Mouse (Mus musculus): ENCODE results near the gene Serpinb11. TPM values are rescaled to one million over a fixed set of nuclear protein-coding genes. Genes with fewer than 3 reads are reported as not detected.
A peak's percentile ranks its signal among the peaks of the same experiment; 100 is the strongest.

Gene Serpinb11
- polyA plus RNA-seq (2015; fragmentation: Nextera tagmentation; extraction: Ambion mirVana) = not detected in 2 replicates

- no peak within 1 kb of the TSS for H3K4me2 ChIP-seq
- H3K27me3 ChIP-seq = no peaks in the 10 kb centered on the region
- 37% methylated on average over 1 of the region's 1 CpGs for WGBS (ENCODE audit: insufficient replicate concordance)
- H3K36me3 ChIP-seq = no peaks in the 10 kb centered on the region
- ATAC-seq (ENCODE audit: low read depth) (no peak), DNase-seq (no peak)
- H3K27ac ChIP-seq = no peak within 1 kb of the TSS
- H3K9ac ChIP-seq = no peak within 1 kb of the TSS
- no peaks in the 10 kb centered on the region for H3K4me1 ChIP-seq (replicated peaks)
- H3K9me3 ChIP-seq (replicated peaks) = no peaks in the 10 kb centered on the region
- no peak within 1 kb of the TSS for H3K4me3 ChIP-seq (replicated peaks)
Observed at GRCm38 (mm10) chr1:107360898-107361297, at the start of gene Serpinb11. Serpinb11 (plus strand) TSS chr1:107361198.

GRCm38 (mm10) chr1:107345979-107346378, 15.0 kb upstream of the Serpinb11 start:
- Histone ChIP-seq H3K27me3 (no peaks in the 10 kb centered on the region), H3K4me3 (replicated peaks) (no peak overlapping the region), H3K36me3 (no peaks in the 10 kb centered on the region), H3K4me2 (no peak overlapping the region), H3K9me3 (replicated peaks) (no peaks in the 10 kb centered on the region), H3K4me1 (replicated peaks) (peaks cover 5% of the 10 kb centered on the region; the same call in 1 of the 2 replicates), H3K27ac (no peak overlapping the region), H3K9ac (no peak overlapping the region)
- ATAC-seq (ENCODE audit: low read depth) (no peak), DNase-seq (no peak)

- Histone ChIP-seq H3K9ac (no peak overlapping the region), H3K27me3 (no peaks in the 10 kb centered on the region), H3K36me3 (no peaks in the 10 kb centered on the region), H3K4me3 (replicated peaks) (no peak overlapping the region), H3K27ac (no peak overlapping the region), H3K4me2 (no peak overlapping the region), H3K4me1 (replicated peaks) (peaks cover 8% of the 10 kb centered on the region; the same call in 1 of the 2 replicates), H3K9me3 (replicated peaks) (no peaks in the 10 kb centered on the region)
- ATAC-seq (ENCODE audit: low read depth) (no peak), DNase-seq (no peak)
- WGBS (ENCODE audit: insufficient replicate concordance) = 86% methylated on average over 2 of the region's 2 CpGs
Observed at GRCm38 (mm10) chr1:107346788-107347187, 14.2 kb upstream of the Serpinb11 start.

DNA sequence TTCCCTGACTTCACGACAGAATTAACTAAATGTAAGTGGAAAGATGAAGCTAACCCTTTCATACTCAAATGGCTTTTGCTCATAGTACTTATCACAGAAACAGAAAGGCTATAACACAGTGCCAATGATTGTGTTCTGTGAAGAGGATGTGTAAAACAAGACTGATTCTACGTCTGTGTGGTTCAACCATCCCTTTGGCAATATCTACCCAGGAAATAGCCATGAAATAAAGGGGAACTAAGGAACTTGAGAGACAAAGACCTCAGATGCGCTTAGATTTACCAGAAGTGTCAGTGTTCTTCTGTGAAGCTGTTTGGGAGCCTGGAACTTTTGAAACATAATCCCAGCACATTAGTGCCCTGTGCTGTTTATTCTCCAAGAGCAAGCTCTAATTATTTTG, 10.6 kb upstream of the Serpinb11 start:
- 39% methylated on average over 3 of the region's 3 CpGs for WGBS (ENCODE audit: insufficient replicate concordance)
- no peak for ATAC-seq (ENCODE audit: low read depth)
- Histone ChIP-seq H3K9ac (no peak overlapping the region), H3K4me1 (replicated peaks) (peaks cover 8% of the 10 kb centered on the region; the same call in 1 of the 2 replicates), H3K4me3 (replicated peaks) (no peak overlapping the region), H3K36me3 (no peaks in the 10 kb centered on the region), H3K4me2 (no peak overlapping the region), H3K27me3 (no peaks in the 10 kb centered on the region), H3K9me3 (replicated peaks) (no peaks in the 10 kb centered on the region), H3K27ac (no peak overlapping the region)
- DNase-seq = no peak

DNA sequence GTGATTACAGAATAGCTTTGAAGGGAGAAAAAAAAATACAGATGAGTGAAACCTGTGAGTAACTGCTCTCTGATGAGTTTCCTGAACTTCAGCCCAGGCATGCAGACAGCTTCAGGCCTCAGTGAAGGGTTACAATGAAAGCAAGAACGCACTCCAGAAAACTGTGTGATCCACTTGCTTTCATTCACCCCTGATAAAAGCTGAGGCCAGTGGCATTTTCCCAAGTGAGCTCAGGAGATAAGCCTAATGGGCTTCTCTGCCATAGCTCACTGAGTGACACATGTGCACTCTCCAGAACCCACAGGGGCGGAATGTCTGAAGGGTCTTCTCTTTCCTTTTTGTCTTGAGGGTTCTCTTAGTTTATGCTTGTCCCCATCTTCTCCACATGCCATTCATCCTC, 9.9 kb upstream of the Serpinb11 start:
- DNase-seq (no peak), ATAC-seq (ENCODE audit: low read depth) (peak; percentile 68)
- Histone ChIP-seq H3K27me3 (no peaks in the 10 kb centered on the region), H3K9me3 (replicated peaks) (no peaks in the 10 kb centered on the region), H3K4me3 (replicated peaks) (no peak overlapping the region), H3K4me1 (replicated peaks) (peaks cover 8% of the 10 kb centered on the region; the same call in 1 of the 2 replicates), H3K4me2 (no peak overlapping the region), H3K36me3 (no peaks in the 10 kb centered on the region), H3K27ac (no peak overlapping the region), H3K9ac (no peak overlapping the region)
- 22% methylated on average over 2 of the region's 2 CpGs for WGBS (ENCODE audit: insufficient replicate concordance)

- no peaks in the 10 kb centered on the region for H3K27me3 ChIP-seq
- peaks cover 8% of the 10 kb centered on the region; the same call in 1 of the 2 replicates for H3K4me1 ChIP-seq (replicated peaks)
- DNase-seq (no peak), ATAC-seq (ENCODE audit: low read depth) (no peak)
- no peak overlapping the region for H3K4me3 ChIP-seq (replicated peaks)
- H3K27ac ChIP-seq = no peak overlapping the region
- H3K9me3 ChIP-seq (replicated peaks) = no peaks in the 10 kb centered on the region
- H3K4me2 ChIP-seq = no peak overlapping the region
- WGBS (ENCODE audit: insufficient replicate concordance) = 19% methylated on average over 3 of the region's 3 CpGs
- no peak overlapping the region for H3K9ac ChIP-seq
- H3K36me3 ChIP-seq = no peaks in the 10 kb centered on the region
Observed at GRCm38 (mm10) chr1:107353046-107353445, 8.0 kb upstream of the Serpinb11 start.

GRCm38 (mm10) chr1:107365973-107366372, 5.0 kb downstream of the Serpinb11 start:
- H3K4me3 ChIP-seq (replicated peaks) = no peak overlapping the region
- no peaks in the 10 kb centered on the region for H3K36me3 ChIP-seq
- no peak overlapping the region for H3K9ac ChIP-seq
- H3K4me2 ChIP-seq = no peak overlapping the region
- DNase-seq (no peak), ATAC-seq (ENCODE audit: low read depth) (no peak)
- no peaks in the 10 kb centered on the region for H3K9me3 ChIP-seq (replicated peaks)
- H3K27me3 ChIP-seq = no peaks in the 10 kb centered on the region
- H3K27ac ChIP-seq = no peak overlapping the region
- H3K4me1 ChIP-seq (replicated peaks) = no peaks in the 10 kb centered on the region
- WGBS (ENCODE audit: insufficient replicate concordance) = 60% methylated on average over 7 of the region's 7 CpGs

GRCm38 (mm10) chr1:107368944-107369343, 7.9 kb downstream of the Serpinb11 start:
- ATAC-seq (ENCODE audit: low read depth) (no peak), DNase-seq (no peak)
- no peaks in the 10 kb centered on the region for H3K27me3 ChIP-seq
- no peak overlapping the region for H3K27ac ChIP-seq
- no peaks in the 10 kb centered on the region for H3K4me1 ChIP-seq (replicated peaks)
- H3K9ac ChIP-seq = no peak overlapping the region
- no peak overlapping the region for H3K4me3 ChIP-seq (replicated peaks)
- no peaks in the 10 kb centered on the region for H3K36me3 ChIP-seq
- H3K9me3 ChIP-seq (replicated peaks) = no peaks in the 10 kb centered on the region
- no peak overlapping the region for H3K4me2 ChIP-seq
- 51% methylated on average over 2 of the region's 2 CpGs for WGBS (ENCODE audit: insufficient replicate concordance)

- 18% methylated on average over 4 of the region's 4 CpGs for WGBS (ENCODE audit: insufficient replicate concordance)
- no peaks in the 10 kb centered on the region for H3K36me3 ChIP-seq
- DNase-seq (no peak), ATAC-seq (ENCODE audit: low read depth) (no peak)
- H3K4me1 ChIP-seq (replicated peaks) = peaks cover 6% of the 10 kb centered on the region
- H3K27ac ChIP-seq = no peak overlapping the region
- H3K9ac ChIP-seq = no peak overlapping the region
- H3K4me2 ChIP-seq = no peak overlapping the region
- H3K9me3 ChIP-seq (replicated peaks) = no peaks in the 10 kb centered on the region
- H3K27me3 ChIP-seq = no peaks in the 10 kb centered on the region
- no peak overlapping the region for H3K4me3 ChIP-seq (replicated peaks)
Observed at GRCm38 (mm10) chr1:107376952-107377351, 16.0 kb downstream of the Serpinb11 start.

DNA sequence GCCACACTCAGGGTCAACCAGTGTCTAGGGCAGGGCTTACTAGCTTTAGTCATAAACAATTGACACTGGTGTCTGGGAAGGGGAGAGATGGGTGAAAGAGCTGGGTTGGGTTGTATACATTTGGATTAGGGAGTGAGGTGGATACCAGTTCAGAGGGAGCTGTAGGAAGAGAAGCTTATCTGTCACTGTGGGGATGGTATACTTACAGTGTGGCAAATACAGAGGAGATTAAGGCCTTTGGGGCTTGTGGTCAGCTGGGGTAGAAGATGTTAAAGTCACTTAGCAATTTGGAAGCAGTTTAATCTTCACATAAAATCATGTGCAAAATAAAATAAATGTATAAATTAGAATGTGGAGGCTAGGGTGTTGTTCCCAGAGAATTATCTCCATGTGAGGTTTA, 17.4 kb downstream of the Serpinb11 start:
- H3K4me2 ChIP-seq = no peak overlapping the region
- H3K27ac ChIP-seq = no peak overlapping the region
- no peak overlapping the region for H3K4me3 ChIP-seq (replicated peaks)
- H3K36me3 ChIP-seq = no peaks in the 10 kb centered on the region
- ATAC-seq (ENCODE audit: low read depth) (peak; percentile 61; the same call in 1 of the 2 replicates), DNase-seq (no peak)
- no peak overlapping the region for H3K9ac ChIP-seq
- peaks cover 12% of the 10 kb centered on the region for H3K4me1 ChIP-seq (replicated peaks)
- no peaks in the 10 kb centered on the region for H3K9me3 ChIP-seq (replicated peaks)
- no peaks in the 10 kb centered on the region for H3K27me3 ChIP-seq

DNA sequence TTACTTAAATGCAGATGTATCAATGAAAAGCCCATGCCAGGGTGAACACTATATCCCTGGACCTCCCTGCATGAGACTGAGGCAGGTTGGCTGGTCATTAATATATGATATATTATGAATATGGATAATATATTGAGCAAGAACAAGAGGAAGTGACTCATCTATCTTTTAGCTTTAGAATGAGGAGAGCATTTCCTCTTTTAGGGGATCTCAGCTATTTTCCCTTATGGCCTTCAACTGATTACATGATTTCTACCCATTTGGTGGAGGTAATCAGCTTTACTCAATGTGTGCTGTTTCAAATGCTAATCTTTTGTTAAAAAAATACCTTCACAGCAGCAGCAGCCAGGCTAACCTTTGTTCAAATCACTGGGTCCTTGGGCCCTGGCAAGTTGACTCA, 20.5 kb downstream of the Serpinb11 start:
- DNase-seq (no peak), ATAC-seq (ENCODE audit: low read depth) (no peak)
- Histone ChIP-seq H3K9ac (no peak overlapping the region), H3K36me3 (no peaks in the 10 kb centered on the region), H3K4me1 (replicated peaks) (peaks cover 25% of the 10 kb centered on the region), H3K9me3 (replicated peaks) (no peaks in the 10 kb centered on the region), H3K27ac (no peak overlapping the region), H3K4me3 (replicated peaks) (no peak overlapping the region), H3K27me3 (no peaks in the 10 kb centered on the region), H3K4me2 (no peak overlapping the region)

DNA sequence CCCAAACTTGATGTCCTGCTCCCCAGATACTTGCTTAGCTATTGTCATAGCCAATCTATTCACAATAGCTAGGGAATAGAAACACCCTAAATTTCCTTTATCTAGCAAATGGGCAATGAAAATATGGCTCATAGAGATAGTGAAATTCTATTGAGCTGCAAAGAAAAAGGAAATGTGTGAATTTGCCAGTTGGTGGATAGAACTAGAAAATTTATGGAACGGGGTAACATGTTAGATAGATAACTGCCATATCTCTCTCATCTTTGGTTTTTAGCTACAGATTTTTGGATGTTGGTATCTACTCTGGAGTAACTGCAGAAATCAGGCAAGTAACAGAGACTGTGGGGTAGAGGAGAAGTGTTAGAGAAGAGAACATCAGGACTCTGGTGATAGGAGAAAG, 21.4 kb downstream of the Serpinb11 start:
- Histone ChIP-seq H3K4me2 (no peak overlapping the region), H3K4me1 (replicated peaks) (peaks cover 25% of the 10 kb centered on the region), H3K36me3 (no peaks in the 10 kb centered on the region), H3K27me3 (no peaks in the 10 kb centered on the region), H3K9me3 (replicated peaks) (no peaks in the 10 kb centered on the region), H3K9ac (no peak overlapping the region), H3K4me3 (replicated peaks) (no peak overlapping the region), H3K27ac (no peak overlapping the region)
- DNase-seq (no peak), ATAC-seq (ENCODE audit: low read depth) (peak; percentile 43; the same call in 1 of the 2 replicates)
- WGBS (ENCODE audit: insufficient replicate concordance) = 31% methylated on average over 1 of the region's 1 CpGs

Data from liver, embryonic 13.5 days (tissue).